Comparison of ENCODE assay signal across 10 mouse cellular contexts in the genomic region with DNA sequence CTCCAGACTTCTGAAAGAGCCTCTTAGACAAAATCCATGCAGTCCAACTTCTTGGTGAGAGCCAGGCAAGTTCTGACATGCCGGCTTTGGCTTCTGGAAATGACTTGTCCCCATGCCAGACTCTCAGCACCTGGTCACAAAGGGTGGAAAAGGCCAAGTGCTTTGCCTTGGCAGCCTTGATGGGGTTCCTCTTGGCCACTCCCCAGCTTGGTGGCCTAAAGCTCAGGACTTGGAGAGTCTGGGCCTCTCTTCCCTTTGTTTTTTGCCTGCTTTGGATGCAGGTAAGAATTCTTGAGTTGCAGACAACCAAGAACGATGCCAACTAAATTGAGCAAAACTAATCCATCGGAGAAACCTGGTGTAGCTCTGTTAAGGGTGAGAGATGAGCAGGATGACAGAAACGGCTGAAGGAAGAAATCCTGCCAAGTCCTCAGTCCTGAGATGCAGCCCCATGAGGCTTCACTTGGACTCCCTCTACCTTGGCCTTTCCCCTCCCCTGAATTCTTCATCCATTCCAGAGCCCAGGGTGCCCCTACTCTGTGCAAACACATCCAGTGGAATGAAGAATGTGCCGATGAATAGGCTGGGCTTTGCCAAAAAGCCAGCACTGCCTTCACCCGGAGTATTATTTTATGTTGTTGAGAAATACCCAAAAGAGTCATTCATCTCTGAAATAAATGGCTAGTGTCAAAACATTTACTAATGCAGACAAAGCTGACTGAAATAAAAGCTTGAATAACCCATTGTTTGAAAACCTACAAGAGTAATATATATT.
DNase-seq lines count a peak whose midpoint lies in the region; ATAC-seq lines count a peak whose summit lies in the region.
"Had no signal": no experiment of that assay in that cellular context is flagged by ENCODE, and none has a peak within 500 bp of the region (broad histone marks: within the 10 kb centered on the region; RNA-seq: fewer than 3 reads in every experiment).

No protein-coding gene starts in this region.

- WGBS in forebrain, embryonic 14.5 days, result 56% methylated on average over 6 of the region's 6 CpGs
- 57% methylated on average over 6 of the region's 6 CpGs for WGBS in forebrain, embryonic 13.5 days
- 73% methylated on average over 6 of the region's 6 CpGs for WGBS in midbrain, embryonic 11.5 days
- 62% methylated on average over 6 of the region's 6 CpGs for WGBS in midbrain, embryonic 16.5 days
- 32% methylated on average over 6 of the region's 6 CpGs for WGBS in stomach, embryonic 16.5 days
- WGBS in liver, embryonic 12.5 days (ENCODE audit: insufficient replicate concordance), result 66% methylated on average over 6 of the region's 6 CpGs

- no peak overlapping the region for H3K27ac ChIP-seq in forebrain, embryonic 14.5 days (ENCODE audit: low read depth, low read length)
- no peak overlapping the region for H3K27ac ChIP-seq in forebrain, embryonic 13.5 days
- H3K27ac ChIP-seq in midbrain, embryonic 11.5 days (ENCODE audit: low read depth, low read length), result no peak overlapping the region
- no peak overlapping the region for H3K27ac ChIP-seq in midbrain, embryonic 16.5 days (ENCODE audit: low read length)
- H3K27ac ChIP-seq in stomach, embryonic 16.5 days (ENCODE audit: low read length), result no peak overlapping the region
- no peak overlapping the region for H3K27ac ChIP-seq in liver, embryonic 12.5 days
- H3K27ac ChIP-seq: embryonic facial prominence, embryonic 15.5 days; midbrain, embryonic 10.5 days had no signal

- H3K4me3 ChIP-seq in forebrain, embryonic 14.5 days (ENCODE audit: low read depth, low read length), result no peak overlapping the region
- no peak overlapping the region for H3K4me3 ChIP-seq in forebrain, embryonic 13.5 days
- no peak overlapping the region for H3K4me3 ChIP-seq in midbrain, embryonic 11.5 days (ENCODE audit: low read depth, low read length)
- H3K4me3 ChIP-seq in midbrain, embryonic 16.5 days (ENCODE audit: low read depth, low read length), result no peak overlapping the region
- no peak overlapping the region for H3K4me3 ChIP-seq in stomach, embryonic 16.5 days (replicated peaks; ENCODE audit: low read length)
- H3K4me3 ChIP-seq in liver, embryonic 12.5 days, result no peak overlapping the region
- H3K4me3 ChIP-seq: embryonic facial prominence, embryonic 15.5 days; midbrain, embryonic 10.5 days had no signal

- H3K4me1 ChIP-seq in forebrain, embryonic 14.5 days (ENCODE audit: control insufficient read depth, insufficient read depth, low read length), result peaks cover 3% of the 10 kb centered on the region; the same call in 1 of the 2 replicates
- H3K4me1 ChIP-seq in forebrain, embryonic 13.5 days, result peaks cover 36% of the 10 kb centered on the region
- peaks cover 15% of the 10 kb centered on the region for H3K4me1 ChIP-seq in midbrain, embryonic 11.5 days (ENCODE audit: control insufficient read depth, insufficient read depth, low read length)
- H3K4me1 ChIP-seq in midbrain, embryonic 16.5 days (ENCODE audit: control insufficient read depth, insufficient read depth, low read length), result peaks cover 7% of the 10 kb centered on the region; the same call in 1 of the 2 replicates
- H3K4me1 ChIP-seq in stomach, embryonic 16.5 days (ENCODE audit: control insufficient read depth, insufficient read depth, low read length), result peaks cover 16% of the 10 kb centered on the region
- peaks cover 6% of the 10 kb centered on the region; the same call in 1 of the 2 replicates for H3K4me1 ChIP-seq in liver, embryonic 12.5 days
- H3K4me1 ChIP-seq: embryonic facial prominence, embryonic 15.5 days had no signal

- H3K9me3 ChIP-seq in forebrain, embryonic 14.5 days (replicated peaks; ENCODE audit: control insufficient read depth, low read length), result no peaks in the 10 kb centered on the region
- H3K9me3 ChIP-seq in forebrain, embryonic 13.5 days (replicated peaks), result no peaks in the 10 kb centered on the region
- H3K9me3 ChIP-seq in midbrain, embryonic 11.5 days (ENCODE audit: control insufficient read depth, low read length), result no peaks in the 10 kb centered on the region
- no peaks in the 10 kb centered on the region for H3K9me3 ChIP-seq in midbrain, embryonic 16.5 days (replicated peaks; ENCODE audit: control insufficient read depth, low read length, poor library complexity, severe bottlenecking)
- 0 out of 2 replicates have a peak, but pooled peaks cover 4% of the 10 kb centered on the region for H3K9me3 ChIP-seq in stomach, embryonic 16.5 days (replicated peaks; ENCODE audit: control insufficient read depth, low read length)
- H3K9me3 ChIP-seq in liver, embryonic 12.5 days (replicated peaks), result no peaks in the 10 kb centered on the region
- H3K9me3 ChIP-seq: embryonic facial prominence, embryonic 15.5 days; midbrain, embryonic 10.5 days had no signal

- H3K27me3 ChIP-seq in forebrain, embryonic 14.5 days (replicated peaks; ENCODE audit: control insufficient read depth, insufficient read depth, low read length), result peaks cover 37% of the 10 kb centered on the region
- H3K27me3 ChIP-seq in forebrain, embryonic 13.5 days, result peaks cover 82% of the 10 kb centered on the region
- H3K27me3 ChIP-seq in midbrain, embryonic 11.5 days (ENCODE audit: control insufficient read depth, insufficient read depth, low read length), result peaks cover 10% of the 10 kb centered on the region
- H3K27me3 ChIP-seq in midbrain, embryonic 16.5 days (ENCODE audit: control insufficient read depth, insufficient read depth, low read depth, low read length), result peaks cover 3% of the 10 kb centered on the region
- peaks cover 15% of the 10 kb centered on the region for H3K27me3 ChIP-seq in stomach, embryonic 16.5 days (ENCODE audit: control insufficient read depth, insufficient read depth, low read length)
- H3K27me3 ChIP-seq in liver, embryonic 12.5 days (replicated peaks), result peaks cover 17% of the 10 kb centered on the region; the same call in 1 of the 2 replicates
- H3K27me3 ChIP-seq: embryonic facial prominence, embryonic 15.5 days had no signal

- no peaks in the 10 kb centered on the region for H3K36me3 ChIP-seq in forebrain, embryonic 14.5 days (ENCODE audit: control insufficient read depth, insufficient read depth, low read length)
- no peaks in the 10 kb centered on the region for H3K36me3 ChIP-seq in forebrain, embryonic 13.5 days (ENCODE audit: poor library complexity, severe bottlenecking)
- no peaks in the 10 kb centered on the region for H3K36me3 ChIP-seq in midbrain, embryonic 11.5 days (ENCODE audit: control insufficient read depth, insufficient read depth, low read length)
- no peaks in the 10 kb centered on the region for H3K36me3 ChIP-seq in midbrain, embryonic 16.5 days (ENCODE audit: control insufficient read depth, insufficient read depth, low read length)
- H3K36me3 ChIP-seq in stomach, embryonic 16.5 days (ENCODE audit: control insufficient read depth, insufficient read depth, low read length), result no peaks in the 10 kb centered on the region
- no peaks in the 10 kb centered on the region for H3K36me3 ChIP-seq in liver, embryonic 12.5 days
- H3K36me3 ChIP-seq: embryonic facial prominence, embryonic 15.5 days; midbrain, embryonic 10.5 days had no signal

- peak; percentile 20 for DNase-seq in forebrain, embryonic 14.5 days (ENCODE audit: low spot score)
- DNase-seq in midbrain, embryonic 11.5 days (ENCODE audit: low spot score, missing footprints), result peak; percentile 78
- peak; percentile 20 to 52 for DNase-seq in kidney, postnatal 25 days
- DNase-seq in spleen, postnatal 14 days (ENCODE audit: low spot score in 2 of 2), result no peak

- H3K9ac ChIP-seq in forebrain, embryonic 14.5 days (ENCODE audit: low read length), result no peak overlapping the region
- no peak overlapping the region for H3K9ac ChIP-seq in forebrain, embryonic 13.5 days
- no peak overlapping the region for H3K9ac ChIP-seq in midbrain, embryonic 11.5 days (ENCODE audit: low read length)
- H3K9ac ChIP-seq in midbrain, embryonic 16.5 days (ENCODE audit: low read depth, low read length), result no peak overlapping the region
- no peak overlapping the region for H3K9ac ChIP-seq in stomach, embryonic 16.5 days (ENCODE audit: low read length)
- no peak overlapping the region for H3K9ac ChIP-seq in liver, embryonic 12.5 days
- H3K9ac ChIP-seq: embryonic facial prominence, embryonic 15.5 days had no signal

- H3K4me2 ChIP-seq in forebrain, embryonic 14.5 days (ENCODE audit: low read length), result no peak overlapping the region
- H3K4me2 ChIP-seq in forebrain, embryonic 13.5 days, result no peak overlapping the region
- no peak overlapping the region for H3K4me2 ChIP-seq in midbrain, embryonic 11.5 days
- no peak overlapping the region for H3K4me2 ChIP-seq in midbrain, embryonic 16.5 days (ENCODE audit: low read length)
- H3K4me2 ChIP-seq in stomach, embryonic 16.5 days (ENCODE audit: low read depth, low read length), result no peak overlapping the region
- no peak overlapping the region for H3K4me2 ChIP-seq in liver, embryonic 12.5 days
- H3K4me2 ChIP-seq: embryonic facial prominence, embryonic 15.5 days had no signal

- no peak for ATAC-seq in forebrain, embryonic 14.5 days
- no peak for ATAC-seq in forebrain, embryonic 13.5 days
- no peak for ATAC-seq in midbrain, embryonic 11.5 days (ENCODE audit: low FRiP score)
- ATAC-seq in midbrain, embryonic 16.5 days, result no peak
- ATAC-seq in stomach, embryonic 16.5 days (ENCODE audit: insufficient read depth, low FRiP score), result peak; percentile 79
- no peak for ATAC-seq in liver, embryonic 12.5 days

Comparison
In these comparisons a context has a peak if more than half of its experiments do, and no peak if none do; other contexts are left out.
1. DNase-seq: peak in forebrain, embryonic 14.5 days (single experiment), midbrain, embryonic 11.5 days (single experiment) and kidney, postnatal 25 days (2 of 2); none in spleen, postnatal 14 days (0 of 2).